Mouse (Mus musculus) MEL (cell line): ENCODE data around the gene Crisp4.

Source experiments
- CTCF ChIP-seq, 3 experiments: IDR thresholded peaks in 2 of 3; conservative IDR thresholded peaks in 1 of 3; 2 replicates each; pipeline ENCODE4 v1.5.1; 2011 to 2012; ENCODE audit warnings: low read length in 3 of 3, low read depth in 2 of 3, mild to moderate bottlenecking in 2 of 3, improper control_type of control experiment in 1 of 3, inconsistent platforms in 1 of 3, mixed read lengths in 1 of 3, moderate library complexity in 1 of 3; ENCODE audit not compliant: control insufficient read depth in 1 of 3, insufficient read depth in 1 of 3, poor library complexity in 1 of 3, severe bottlenecking in 1 of 3
- EP300 ChIP-seq, 2 experiments: IDR thresholded peaks; 2 replicates each; pipeline ENCODE4 v1.6.1; 2011; ENCODE audit warnings: improper control_type of control experiment in 2 of 2, low read length in 2 of 2, low read depth in 1 of 2, mild to moderate bottlenecking in 1 of 2
- ETS1 ChIP-seq: IDR thresholded peaks from 2 replicates; pipeline ENCODE4 v1.6.1; 2012; ENCODE audit warnings: low read depth, mild to moderate bottlenecking, inconsistent platforms, low read length, improper control_type of control experiment, moderate library complexity
- GATA1 ChIP-seq: IDR thresholded peaks from 2 replicates; pipeline ENCODE4 v1.6.1; 2011; ENCODE audit warnings: low read depth, low read length, improper control_type of control experiment
- MAFK ChIP-seq: IDR thresholded peaks from 2 replicates; pipeline ENCODE4 v1.6.1; 2011; ENCODE audit warnings: low read depth, mild to moderate bottlenecking, low read length, improper control_type of control experiment, borderline replicate concordance
- MAX ChIP-seq: IDR thresholded peaks from 2 replicates; pipeline ENCODE4 v1.6.1; 2011; ENCODE audit warnings: low read length, improper control_type of control experiment
- NELFE ChIP-seq: IDR thresholded peaks from 2 replicates; pipeline ENCODE4 v1.6.1; 2011; ENCODE audit warnings: low read depth, low read length, improper control_type of control experiment
- POLR2A ChIP-seq, 2 experiments: IDR thresholded peaks; 2 replicates each; pipeline ENCODE4 v1.6.1; 2011 to 2012; ENCODE audit warnings: low read length in 2 of 2, mild to moderate bottlenecking in 2 of 2, control low read depth in 1 of 2, improper control_type of control experiment in 1 of 2, low read depth in 1 of 2, moderate library complexity in 1 of 2; ENCODE audit not compliant: control insufficient read depth in 1 of 2, insufficient read depth in 1 of 2, poor library complexity in 1 of 2
- POLR2AphosphoS5 ChIP-seq: IDR thresholded peaks from 2 replicates; pipeline ENCODE4 v1.6.1; 2012; ENCODE audit warnings: low read depth, borderline replicate concordance, mild to moderate bottlenecking, inconsistent platforms, low read length, moderate library complexity, mixed read lengths
- TAL1 ChIP-seq: IDR thresholded peaks from 2 replicates; pipeline ENCODE4 v1.6.1; 2012; ENCODE audit warnings: mild to moderate bottlenecking, inconsistent platforms, low read length, moderate library complexity, mixed read lengths
- UBTF ChIP-seq: IDR thresholded peaks from 2 replicates; pipeline ENCODE4 v1.6.1; 2012; ENCODE audit warnings: low read depth, mild to moderate bottlenecking, inconsistent platforms, low read length, improper control_type of control experiment, moderate library complexity, borderline replicate concordance; ENCODE audit not compliant: insufficient read depth
- USF1 ChIP-seq: IDR thresholded peaks from 2 replicates; pipeline ENCODE4 v1.6.1; 2014; ENCODE audit warnings: low read depth, mild to moderate bottlenecking, inconsistent platforms, low read length, improper control_type of control experiment, moderate library complexity
- ZC3H11A ChIP-seq: IDR thresholded peaks from 2 replicates; pipeline ENCODE4 v1.6.1; 2012; ENCODE audit warnings: low read depth, mild to moderate bottlenecking, inconsistent platforms, low read length, improper control_type of control experiment
- ZNF384 ChIP-seq: IDR thresholded peaks from 2 replicates; pipeline ENCODE4 v1.6.1; 2012; ENCODE audit warnings: low read depth, mild to moderate bottlenecking, inconsistent platforms, low read length, improper control_type of control experiment

- no peak for TF ChIP-seq POLR2AphosphoS5
- TF ChIP-seq USF1: no peak
- TF ChIP-seq CTCF (IDR thresholded peaks at IDR 0.05 in 2 of 3, conservative IDR thresholded peaks at IDR 0.05 in 1 of 3; ENCODE audit: control insufficient read depth in 1 of 3, insufficient read depth in 1 of 3, low read depth in 2 of 3, low read length in 3 of 3, poor library complexity in 1 of 3, severe bottlenecking in 1 of 3): peak in 2 of 3 experiments; percentile 29 to 56; a peak in 3 of 6 replicates
- TF ChIP-seq NELFE: no peak
- no peak for TF ChIP-seq ZNF384
- TF ChIP-seq UBTF: no peak
- TF ChIP-seq GATA1: no peak
- no peak for TF ChIP-seq MAX
- no peak for TF ChIP-seq POLR2A (IDR thresholded peaks at IDR 0.05; ENCODE audit: control insufficient read depth in 1 of 2, insufficient read depth in 1 of 2, low read depth in 1 of 2, low read length in 2 of 2, poor library complexity in 1 of 2)
- no peak for TF ChIP-seq TAL1
- TF ChIP-seq EP300 (IDR thresholded peaks at IDR 0.05; ENCODE audit: low read depth in 1 of 2, low read length in 2 of 2): no peak
- TF ChIP-seq MAFK: no peak
- peak; percentile 37 for TF ChIP-seq ZC3H11A
- TF ChIP-seq ETS1: no peak
Observed at GRCm38 (mm10) chr1:18105866-18106529, 39.7 kb downstream of the Crisp4 start.
